ENCODE assay signal across 12 mouse cellular contexts in genomic region chr4:136220133-136220775, GRCm38 (mm10). TPM values are rescaled to one million over a fixed set of nuclear protein-coding genes. Genes with fewer than 3 reads are reported as not detected.
DNase-seq lines count a peak whose midpoint lies in the region; ATAC-seq lines count a peak whose summit lies in the region.
"Had no signal": no experiment of that assay in that cellular context is flagged by ENCODE, and none has a peak within 500 bp of the region (broad histone marks: within the 10 kb centered on the region; RNA-seq: fewer than 3 reads in every experiment).

No protein-coding gene starts in this region.

- ATAC-seq in forebrain, embryonic 12.5 days (ENCODE audit: low FRiP score), result no peak
- ATAC-seq in forebrain, embryonic 16.5 days, result no peak
- no peak for ATAC-seq in midbrain, embryonic 12.5 days (ENCODE audit: low FRiP score, low read depth)
- no peak for ATAC-seq in midbrain, embryonic 14.5 days (ENCODE audit: low FRiP score, low TSS enrichment)
- no peak for ATAC-seq in limb, embryonic 15.5 days (ENCODE audit: insufficient number of reproducible peaks, low FRiP score, low TSS enrichment, low read depth)
- ATAC-seq in megakaryocyte, adult 5-6 weeks (ENCODE audit: poor library complexity, severe bottlenecking), result no peak

- peaks cover 25% of the 10 kb centered on the region for H3K27me3 ChIP-seq in forebrain, embryonic 12.5 days
- H3K27me3 ChIP-seq in forebrain, embryonic 16.5 days (replicated peaks; ENCODE audit: control insufficient read depth, insufficient read depth, low read length), result no peaks in the 10 kb centered on the region
- peaks cover 33% of the 10 kb centered on the region for H3K27me3 ChIP-seq in midbrain, embryonic 12.5 days
- 0 out of 2 replicates have a peak, but pooled peaks cover 4% of the 10 kb centered on the region for H3K27me3 ChIP-seq in midbrain, embryonic 14.5 days (ENCODE audit: control insufficient read depth, insufficient read depth, low read length)
- H3K27me3 ChIP-seq in limb, embryonic 15.5 days, result no peaks in the 10 kb centered on the region

- 7% methylated on average over 17 of the region's 17 CpGs for WGBS in forebrain, embryonic 12.5 days
- WGBS in forebrain, embryonic 16.5 days, result 14% methylated on average over 17 of the region's 17 CpGs
- 10% methylated on average over 17 of the region's 17 CpGs for WGBS in midbrain, embryonic 12.5 days
- WGBS in midbrain, embryonic 14.5 days, result 9% methylated on average over 17 of the region's 17 CpGs
- WGBS in limb, embryonic 15.5 days, result 11% methylated on average over 17 of the region's 17 CpGs

- H3K36me3 ChIP-seq in forebrain, embryonic 12.5 days (replicated peaks), result no peaks in the 10 kb centered on the region
- H3K36me3 ChIP-seq in forebrain, embryonic 16.5 days (ENCODE audit: control insufficient read depth, insufficient read depth), result no peaks in the 10 kb centered on the region
- H3K36me3 ChIP-seq in midbrain, embryonic 12.5 days, result no peaks in the 10 kb centered on the region
- no peaks in the 10 kb centered on the region for H3K36me3 ChIP-seq in midbrain, embryonic 14.5 days (ENCODE audit: control insufficient read depth, insufficient read depth, low read length)
- H3K36me3 ChIP-seq in limb, embryonic 15.5 days, result no peaks in the 10 kb centered on the region
- H3K36me3 ChIP-seq: liver, embryonic 13.5 days had no signal

- H3K9ac ChIP-seq in forebrain, embryonic 12.5 days, result no peak overlapping the region; the same call in 1 of the 2 replicates
- no peak overlapping the region for H3K9ac ChIP-seq in forebrain, embryonic 16.5 days (replicated peaks; ENCODE audit: low read depth, low read length)
- no peak overlapping the region for H3K9ac ChIP-seq in midbrain, embryonic 12.5 days (replicated peaks)
- H3K9ac ChIP-seq in midbrain, embryonic 14.5 days (replicated peaks; ENCODE audit: low read length), result no peak overlapping the region
- no peak overlapping the region for H3K9ac ChIP-seq in limb, embryonic 15.5 days
- H3K9ac ChIP-seq: liver, embryonic 13.5 days had no signal

- H3K9me3 ChIP-seq in forebrain, embryonic 12.5 days, result no peaks in the 10 kb centered on the region
- no peaks in the 10 kb centered on the region for H3K9me3 ChIP-seq in forebrain, embryonic 16.5 days (ENCODE audit: control insufficient read depth, low read length)
- no peaks in the 10 kb centered on the region for H3K9me3 ChIP-seq in midbrain, embryonic 12.5 days
- H3K9me3 ChIP-seq in midbrain, embryonic 14.5 days (ENCODE audit: control insufficient read depth, low read length), result no peaks in the 10 kb centered on the region
- H3K9me3 ChIP-seq in limb, embryonic 15.5 days, result no peaks in the 10 kb centered on the region
- H3K9me3 ChIP-seq: liver, embryonic 13.5 days had no signal

- H3K27ac ChIP-seq in forebrain, embryonic 12.5 days, result no peak overlapping the region
- no peak overlapping the region for H3K27ac ChIP-seq in forebrain, embryonic 16.5 days (ENCODE audit: low read length)
- no peak overlapping the region for H3K27ac ChIP-seq in midbrain, embryonic 12.5 days (replicated peaks)
- no peak overlapping the region for H3K27ac ChIP-seq in midbrain, embryonic 14.5 days (replicated peaks; ENCODE audit: low read depth, low read length)
- peak overlapping the region; percentile 91 for H3K27ac ChIP-seq in limb, embryonic 15.5 days
- H3K27ac ChIP-seq: liver, embryonic 13.5 days had no signal

- DNase-seq in midbrain, embryonic 14.5 days, result no peak
- DNase-seq in layer of hippocampus, postnatal 25 days (ENCODE audit: extremely low spot score in 1 of 2, low spot score in 1 of 2), result no peak
- DNase-seq in left cerebral cortex, adult 8-10 months (ENCODE audit: low spot score in 2 of 2), result no peak
- DNase-seq: B cell, adult 2 months; cerebellum, adult 9-11 months; liver, embryonic 13.5 days had no signal

- H3K4me1 ChIP-seq in forebrain, embryonic 12.5 days, result peaks cover 45% of the 10 kb centered on the region
- peaks cover 25% of the 10 kb centered on the region for H3K4me1 ChIP-seq in forebrain, embryonic 16.5 days (replicated peaks; ENCODE audit: control insufficient read depth, insufficient read depth, low read length)
- peaks cover 46% of the 10 kb centered on the region for H3K4me1 ChIP-seq in midbrain, embryonic 12.5 days
- H3K4me1 ChIP-seq in midbrain, embryonic 14.5 days (ENCODE audit: control insufficient read depth, insufficient read depth, low read length), result peaks cover 26% of the 10 kb centered on the region
- H3K4me1 ChIP-seq in limb, embryonic 15.5 days, result peaks cover 53% of the 10 kb centered on the region

- no peak overlapping the region for H3K4me3 ChIP-seq in forebrain, embryonic 12.5 days (replicated peaks)
- no peak overlapping the region for H3K4me3 ChIP-seq in forebrain, embryonic 16.5 days (replicated peaks; ENCODE audit: low read length)
- no peak overlapping the region for H3K4me3 ChIP-seq in midbrain, embryonic 12.5 days
- H3K4me3 ChIP-seq in midbrain, embryonic 14.5 days (replicated peaks; ENCODE audit: low read depth, low read length), result no peak overlapping the region
- 0 out of 2 replicates have a peak overlapping the region, but pooled peaks have one; percentile 13 for H3K4me3 ChIP-seq in limb, embryonic 15.5 days
- H3K4me3 ChIP-seq: heart, adult 2 months; liver, embryonic 13.5 days had no signal

- H3K4me2 ChIP-seq in forebrain, embryonic 12.5 days, result peak overlapping the region; percentile 22; the same call in 1 of the 2 replicates
- no peak overlapping the region for H3K4me2 ChIP-seq in forebrain, embryonic 16.5 days (ENCODE audit: low read length)
- 0 out of 2 replicates have a peak overlapping the region, but pooled peaks have one; percentile 1 for H3K4me2 ChIP-seq in midbrain, embryonic 12.5 days (replicated peaks)
- H3K4me2 ChIP-seq in midbrain, embryonic 14.5 days (ENCODE audit: low read length), result no peak overlapping the region
- peak overlapping the region; percentile 36 for H3K4me2 ChIP-seq in limb, embryonic 15.5 days
- H3K4me2 ChIP-seq: liver, embryonic 13.5 days had no signal

RNA-seq across cellular contexts. Expression of gene Asap3, which starts 14.1 kb away (rescaled TPM):
- 5.9 and 6.4 TPM in 2 replicates for polyA plus RNA-seq in forebrain, embryonic 12.5 days (2016; fragmentation: Nextera tagmentation; extraction: Ambion mirVana)
- polyA plus RNA-seq in forebrain, embryonic 16.5 days (2015; fragmentation: Nextera tagmentation; extraction: Ambion mirVana), result 3.7 and 4.1 TPM in 2 replicates
- polyA plus RNA-seq in midbrain, embryonic 12.5 days (2016; fragmentation: Nextera tagmentation; extraction: Ambion mirVana), result 8.2 and 8.9 TPM in 2 replicates
- 1.8 and 3.4 TPM in 2 replicates for polyA plus RNA-seq in midbrain, embryonic 14.5 days (2014; fragmentation: Nextera tagmentation; extraction: Ambion mirVana)
- polyA plus RNA-seq in limb, embryonic 15.5 days (2015; fragmentation: Nextera tagmentation; extraction: Ambion mirVana), result 15.4 and 19.0 TPM in 2 replicates
- 1 to 10 TPM; 2.7 to 4.3 TPM for total RNA-seq in layer of hippocampus, postnatal 25 days (2021)
- total RNA-seq in left cerebral cortex, adult 8-10 months (2022), result 1 to 10 TPM; 2.5 to 4.5 (median 3.3) TPM
- total RNA-seq in megakaryocyte, adult 5-6 weeks (2015), result not detected in 2 replicates
- total RNA-seq in megakaryocyte, adult 5-6 weeks (2017), result 0.04 TPM in 1 of 2 replicates, not detected in the other

RNA-seq across cellular contexts. Expression of gene Tcea3, which starts 27.3 kb away (rescaled TPM):
- 1.6 and 1.9 TPM in 2 replicates for polyA plus RNA-seq in forebrain, embryonic 12.5 days (2016; fragmentation: Nextera tagmentation; extraction: Ambion mirVana)
- 0.44 and 1.2 TPM in 2 replicates for polyA plus RNA-seq in forebrain, embryonic 16.5 days (2015; fragmentation: Nextera tagmentation; extraction: Ambion mirVana)
- polyA plus RNA-seq in midbrain, embryonic 12.5 days (2016; fragmentation: Nextera tagmentation; extraction: Ambion mirVana), result 2.3 and 3.5 TPM in 2 replicates
- 0.18 and 1.2 TPM in 2 replicates for polyA plus RNA-seq in midbrain, embryonic 14.5 days (2014; fragmentation: Nextera tagmentation; extraction: Ambion mirVana)
- polyA plus RNA-seq in limb, embryonic 15.5 days (2015; fragmentation: Nextera tagmentation; extraction: Ambion mirVana), result 20.6 and 29.9 TPM in 2 replicates
- total RNA-seq in layer of hippocampus, postnatal 25 days (2021), result under 1 TPM in 1 of 2 experiments, not detected in 1; 0.52 TPM
- under 1 TPM; 0.52 to 0.93 (median 0.70) TPM for total RNA-seq in left cerebral cortex, adult 8-10 months (2022)
- 5.6 and 6.0 TPM in 2 replicates for total RNA-seq in megakaryocyte, adult 5-6 weeks (2015)
- total RNA-seq in megakaryocyte, adult 5-6 weeks (2017), result 3.5 and 7.2 TPM in 2 replicates

RNA-seq across cellular contexts. Expression of gene E2f2, which starts 48.1 kb away (rescaled TPM):
- 13.4 and 14.6 TPM in 2 replicates for polyA plus RNA-seq in forebrain, embryonic 12.5 days (2016; fragmentation: Nextera tagmentation; extraction: Ambion mirVana)
- polyA plus RNA-seq in forebrain, embryonic 16.5 days (2015; fragmentation: Nextera tagmentation; extraction: Ambion mirVana), result 3.9 and 4.3 TPM in 2 replicates
- polyA plus RNA-seq in midbrain, embryonic 12.5 days (2016; fragmentation: Nextera tagmentation; extraction: Ambion mirVana), result 10.0 and 10.7 TPM in 2 replicates
- polyA plus RNA-seq in midbrain, embryonic 14.5 days (2014; fragmentation: Nextera tagmentation; extraction: Ambion mirVana), result 1.2 and 1.7 TPM in 2 replicates
- polyA plus RNA-seq in limb, embryonic 15.5 days (2015; fragmentation: Nextera tagmentation; extraction: Ambion mirVana), result 10.0 and 14.5 TPM in 2 replicates
- 1 to 10 TPM in 1 of 2 experiments, under 1 TPM in 1; 0.59 to 1.2 TPM for total RNA-seq in layer of hippocampus, postnatal 25 days (2021)
- 1 to 10 TPM in 1 of 4 experiments, under 1 TPM in 3; 0.37 to 1.3 (median 0.48) TPM for total RNA-seq in left cerebral cortex, adult 8-10 months (2022)
- total RNA-seq in megakaryocyte, adult 5-6 weeks (2015), result 78.1 and 107 TPM in 2 replicates
- total RNA-seq in megakaryocyte, adult 5-6 weeks (2017), result 59.4 and 63.6 TPM in 2 replicates

Comparison
In these comparisons a context has a peak if more than half of its experiments do, and no peak if none do; other contexts are left out.
1. H3K4me2 ChIP-seq: peak in forebrain, embryonic 12.5 days (single experiment), midbrain, embryonic 12.5 days (single experiment) and limb, embryonic 15.5 days (single experiment); none in forebrain, embryonic 16.5 days (single experiment) and midbrain, embryonic 14.5 days (single experiment).